Mouse (Mus musculus) adrenal gland, postnatal 25 days (tissue): ENCODE results near the gene Cyld. TPM values are rescaled to one million over a fixed set of nuclear protein-coding genes. Genes with fewer than 3 reads are reported as not detected.
"Not testable (repeated sequence)": the region's sequence is repeated elsewhere in the genome, so short reads cannot be mapped to it uniquely, and the experiment has no call there.

Experiments used
- DNase-seq: peaks from one replicate; pipeline ENCODE4 v3.0.0; 2021; ENCODE audit warnings: mixed read lengths
- long read RNA-seq: library from polyadenylated mRNA; stranded (forward); transcript quantifications from one replicate; pipeline ENCODE4 v2.0.0, GENCODE M21; 2021
- total RNA-seq: library from RNA; stranded (reverse); gene quantifications from 2 replicates; pipeline ENCODE4 v1.2.3, GENCODE M21; 2021

Cyld gene
- 58.5 and 66.5 TPM in 2 replicates for total RNA-seq
- long read RNA-seq, full-length matches to known transcripts = 14 of 41 reads
- long read RNA-seq, partial matches to known transcripts = 9 of 41 reads
- long read RNA-seq, other reads (novel, unspliced or antisense) = 18 of 41 reads

- peak; percentile 97 for DNase-seq
Observed at GRCm38 (mm10) chr8:88696721-88697641, at the start of gene Cyld. Gene Cyld (plus strand): TSS chr8:88697028.

- DNase-seq = no peak
Observed at GRCm38 (mm10) chr8:88648322-88648721, 48.5 kb upstream of the Cyld start.

GRCm38 (mm10) chr8:88650016-88650708 lies 46.7 kb upstream of the Cyld start:
- DNase-seq = no peak

GRCm38 (mm10) chr8:88651122-88651521 lies 45.7 kb upstream of the Cyld start:
- DNase-seq = not testable (repeated sequence)

DNA sequence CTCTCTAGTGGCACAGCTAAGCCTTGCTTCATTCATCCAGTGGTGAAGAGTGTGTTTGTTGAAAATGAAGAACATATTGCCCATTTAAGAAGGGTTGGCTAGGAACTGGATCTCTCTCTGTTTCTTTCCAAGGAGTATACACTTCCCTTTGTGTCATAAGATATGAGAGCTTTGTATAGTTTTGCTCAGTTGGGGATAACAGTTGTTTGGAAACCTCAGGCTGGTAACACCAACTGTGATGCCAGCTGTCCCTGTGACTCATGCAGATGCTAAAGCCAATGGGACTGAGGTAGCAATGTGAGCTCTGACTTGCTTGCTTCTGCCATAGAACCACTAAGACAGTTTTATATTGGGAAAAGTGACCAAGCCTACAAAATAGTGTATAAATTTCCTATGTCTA lies 41.5 kb upstream of the Cyld start:
- DNase-seq = no peak

DNA sequence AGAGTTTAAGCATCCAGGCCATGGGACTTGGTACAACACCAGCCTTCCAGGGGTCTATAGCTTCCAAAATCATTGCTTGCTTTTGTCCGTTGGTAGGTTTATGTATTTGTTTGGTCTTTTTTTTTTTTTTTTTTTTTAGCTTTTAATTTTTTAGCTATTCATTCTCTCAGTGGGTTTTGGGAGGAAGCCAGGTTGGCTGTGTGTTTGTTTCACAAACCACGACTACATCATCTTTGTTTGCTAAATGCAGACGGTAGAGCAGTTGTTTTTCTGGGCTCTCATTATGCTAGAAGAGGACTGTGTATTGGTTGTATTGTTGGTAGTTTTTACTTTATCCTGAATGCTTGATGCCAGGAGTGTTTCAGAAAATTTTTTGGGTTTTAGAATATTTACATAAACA lies 37.0 kb upstream of the Cyld start:
- no peak for DNase-seq

DNA sequence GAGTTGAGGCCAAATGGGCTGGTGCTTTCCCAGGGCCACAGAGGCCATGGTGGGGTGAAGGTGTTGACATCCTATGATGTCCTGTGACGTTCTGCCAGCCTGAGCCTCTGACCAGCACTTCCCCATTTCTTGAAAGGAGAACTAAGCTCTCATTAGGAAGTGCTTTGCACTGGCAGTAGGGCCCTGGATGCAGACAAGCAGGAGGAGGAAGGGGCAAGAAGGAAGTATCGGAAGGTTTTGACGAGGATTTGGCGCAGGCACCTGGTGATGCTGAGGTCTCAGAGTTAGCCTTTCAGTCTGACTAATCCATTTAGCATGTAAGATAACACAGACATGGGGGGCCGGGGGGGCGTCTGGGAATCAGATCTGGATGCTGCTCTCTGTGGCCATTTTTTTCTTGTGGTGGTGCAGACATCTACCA lies 34.4 kb upstream of the Cyld start:
- no peak for DNase-seq

GRCm38 (mm10) chr8:88664121-88664520 lies 32.7 kb upstream of the Cyld start:
- no peak for DNase-seq

DNA sequence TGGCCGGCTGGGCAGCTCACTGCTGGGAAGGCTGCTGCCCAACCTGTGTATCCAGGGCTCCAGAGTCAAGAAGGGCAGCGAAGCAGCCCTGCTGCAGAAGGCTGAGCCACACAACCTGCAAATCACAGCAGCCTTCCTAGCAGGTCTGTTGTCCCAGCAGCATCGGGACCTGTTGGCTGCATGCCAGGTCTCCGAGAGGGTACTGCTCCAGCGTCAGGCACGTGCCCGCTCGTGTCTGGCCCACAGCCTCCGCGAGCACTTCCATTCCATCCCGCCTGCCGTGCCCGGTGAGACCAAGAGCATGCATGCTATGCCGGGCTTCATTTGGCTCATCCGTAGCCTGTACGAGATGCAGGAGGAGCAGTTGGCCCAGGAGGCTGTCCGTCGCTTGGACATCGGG lies 31.9 kb upstream of the Cyld start:
- DNase-seq = peak; percentile 17

GRCm38 (mm10) chr8:88666435-88666834 lies 30.4 kb upstream of the Cyld start:
- no peak for DNase-seq

DNA sequence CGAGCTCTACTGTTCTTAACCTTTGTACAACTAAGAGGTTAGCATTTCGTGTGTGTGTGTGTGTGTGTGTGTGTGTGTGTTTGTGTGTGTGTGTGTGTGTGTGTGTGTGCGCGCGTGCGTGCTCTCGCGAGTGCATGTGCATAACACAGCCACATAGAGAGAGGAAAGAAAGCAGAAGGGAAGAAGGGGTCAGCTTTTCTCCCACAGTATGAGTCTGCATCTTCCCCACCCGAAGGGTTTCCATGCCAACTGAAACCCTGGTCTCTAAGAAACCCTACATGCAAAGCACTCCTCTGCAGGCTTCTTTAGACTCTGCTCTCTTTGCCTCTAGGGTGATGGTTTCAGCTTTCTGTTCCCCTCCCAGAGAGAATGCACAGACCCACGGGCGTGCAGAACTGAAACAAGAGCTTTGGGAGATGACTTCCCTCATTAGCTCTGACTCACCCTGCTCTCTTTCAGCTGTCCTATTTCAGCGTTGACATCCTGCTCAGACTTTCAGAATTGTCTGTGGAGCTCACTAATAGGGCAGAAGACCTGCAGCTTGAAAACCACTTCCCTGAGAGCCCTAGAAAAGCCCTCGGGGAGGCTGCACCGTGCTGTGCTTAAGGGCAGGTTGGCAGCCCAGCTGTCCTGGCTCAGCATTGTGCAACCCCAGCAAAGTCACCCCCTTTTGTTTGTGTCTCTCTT lies 28.3 kb upstream of the Cyld start:
- no peak for DNase-seq

GRCm38 (mm10) chr8:88670782-88671181 lies 26.0 kb upstream of the Cyld start:
- DNase-seq = no peak

DNA sequence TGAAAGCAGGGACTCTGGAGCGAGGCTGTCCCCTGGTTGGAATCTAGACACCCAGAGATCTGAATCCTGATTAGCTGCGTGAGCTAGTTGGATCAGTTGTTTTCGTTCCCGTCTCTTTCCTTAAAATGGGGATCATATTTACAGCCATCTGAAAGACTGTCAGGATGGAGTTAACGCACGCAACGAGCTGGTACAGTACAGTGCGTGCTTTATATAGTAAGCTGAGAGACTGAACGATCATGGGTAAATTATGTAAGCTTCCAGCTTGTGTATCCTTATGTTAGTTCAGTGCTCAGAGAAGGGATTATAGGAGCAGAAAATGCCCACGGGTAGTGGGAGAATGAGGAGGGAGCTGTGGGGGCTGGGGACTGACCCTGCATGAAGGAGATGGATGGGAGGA lies 25.3 kb upstream of the Cyld start:
- DNase-seq = no peak

GRCm38 (mm10) chr8:88673859-88674258 lies 23.0 kb upstream of the Cyld start:
- DNase-seq = no peak

DNA sequence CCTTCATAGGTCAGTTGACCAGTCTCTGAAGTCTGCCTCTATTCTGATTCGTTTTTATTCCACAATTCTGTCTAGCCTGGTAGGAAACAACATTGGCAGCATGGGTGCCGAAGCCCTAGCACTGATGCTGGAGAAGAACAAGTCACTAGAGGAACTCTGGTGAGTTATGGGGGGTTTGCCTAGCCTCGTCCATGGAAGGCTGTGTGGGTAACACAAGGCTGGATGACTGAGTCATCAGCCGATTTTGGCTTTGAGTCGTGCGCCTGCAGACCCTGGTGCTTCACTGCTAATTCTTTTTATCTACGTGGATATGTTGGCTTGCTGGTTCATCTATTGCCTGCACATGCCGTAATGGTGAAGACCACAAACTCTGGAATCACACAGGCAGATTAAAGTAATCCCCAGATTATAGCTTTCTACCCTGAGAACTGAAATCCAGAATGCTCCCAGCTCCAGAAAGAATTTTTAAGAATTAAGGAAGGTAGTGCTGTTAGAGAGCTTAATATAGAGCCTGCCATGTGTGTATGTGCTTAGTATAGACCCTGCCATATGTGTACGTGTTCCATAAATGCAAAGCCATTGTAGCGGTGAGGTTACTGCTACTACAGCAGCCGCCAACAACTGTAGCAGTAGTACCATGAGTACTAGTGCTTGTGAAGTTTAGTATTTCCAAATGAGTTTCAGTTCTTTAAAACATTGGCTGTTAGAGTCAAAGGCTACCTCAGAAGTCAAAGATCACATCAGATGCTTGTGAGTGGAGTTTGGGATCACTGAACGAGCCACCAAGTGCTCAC lies 21.3 kb upstream of the Cyld start:
- DNase-seq = no peak

GRCm38 (mm10) chr8:88677071-88677470 lies 19.8 kb upstream of the Cyld start:
- DNase-seq = no peak

- no peak for DNase-seq
Observed at GRCm38 (mm10) chr8:88680566-88680965, 16.3 kb upstream of the Cyld start.

GRCm38 (mm10) chr8:88681046-88681445 lies 15.8 kb upstream of the Cyld start:
- no peak for DNase-seq

DNA sequence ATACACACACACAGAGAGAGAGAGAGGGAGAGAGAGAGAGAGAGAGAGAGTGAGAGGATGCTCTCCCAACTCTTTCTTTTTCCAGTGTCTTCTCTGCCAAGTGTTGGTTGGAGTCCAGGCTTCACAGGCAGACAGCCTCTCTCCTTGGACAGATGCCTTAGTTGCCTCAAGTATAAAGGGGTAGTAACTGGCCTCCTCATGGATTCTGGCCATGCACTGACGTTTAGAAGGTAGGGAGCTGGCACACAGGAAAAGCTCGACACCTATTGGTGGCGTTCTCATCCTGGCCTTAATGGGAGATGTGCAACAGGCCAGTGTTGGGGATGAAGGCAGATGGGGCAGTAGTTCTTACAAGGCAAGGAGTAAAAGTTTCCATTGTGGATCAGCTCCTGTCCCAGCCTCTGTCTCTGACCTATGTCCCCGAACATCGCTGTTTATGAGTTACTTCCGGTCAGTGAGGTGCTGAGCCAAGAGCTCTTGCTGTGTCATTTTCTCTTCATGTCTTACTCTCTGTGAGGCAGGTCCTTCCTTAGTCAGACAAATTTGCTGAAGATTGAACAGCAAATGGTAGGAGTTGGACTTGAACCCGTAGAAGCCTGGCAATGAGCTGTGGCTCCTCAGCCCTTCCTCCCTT lies 13.1 kb upstream of the Cyld start:
- DNase-seq = no peak

DNA sequence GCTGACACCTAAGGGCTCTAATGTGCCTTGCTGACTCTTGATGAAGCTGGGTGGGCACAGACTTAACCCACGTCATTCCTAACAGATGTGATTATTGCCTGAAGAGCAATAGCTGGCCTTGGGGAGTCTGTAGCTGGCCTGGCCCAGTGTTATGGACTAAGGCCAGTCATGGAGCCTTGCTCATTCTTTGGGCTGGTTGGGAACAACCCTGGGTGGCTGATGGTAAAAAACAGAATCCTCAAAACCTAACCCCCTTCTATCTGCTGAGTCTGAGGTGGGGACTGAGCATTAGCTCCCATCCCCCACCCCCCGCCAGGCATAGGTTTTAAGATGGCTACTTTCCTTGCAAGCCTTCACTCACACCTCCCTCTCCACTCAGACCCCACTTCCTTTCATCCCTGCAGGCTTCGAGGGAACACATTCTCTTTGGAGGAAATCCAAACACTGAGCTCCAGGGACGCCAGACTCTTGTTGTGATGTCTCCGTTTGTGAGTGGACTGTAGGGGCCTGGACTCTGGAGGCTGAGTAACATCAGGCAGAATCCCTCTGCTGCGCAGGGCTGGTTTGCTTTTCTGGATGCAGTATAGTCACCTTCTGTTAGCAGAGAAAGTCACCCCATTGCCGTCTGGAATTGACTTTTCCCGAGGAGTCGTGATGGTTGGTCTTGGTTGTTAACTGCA lies 10.5 kb upstream of the Cyld start:
- DNase-seq = no peak

GRCm38 (mm10) chr8:88686906-88687235 lies 10.0 kb upstream of the Cyld start:
- no peak for DNase-seq
